Mouse (Mus musculus): ENCODE data around the gene Acot9. TPM values are rescaled to one million over a fixed set of nuclear protein-coding genes. Genes with fewer than 3 reads are reported as not detected.

Gene Acot9
- total RNA-seq (2021): 10 to 100 TPM; 15.9 to 18.9 TPM

GRCm38 (mm10) chrX:155262235-155262914 lies at the start of gene Acot9:
TSS of gene Acot9 (plus strand) at chrX:155262443.
- DNase-seq: peak; percentile 76 to 89

DNA sequence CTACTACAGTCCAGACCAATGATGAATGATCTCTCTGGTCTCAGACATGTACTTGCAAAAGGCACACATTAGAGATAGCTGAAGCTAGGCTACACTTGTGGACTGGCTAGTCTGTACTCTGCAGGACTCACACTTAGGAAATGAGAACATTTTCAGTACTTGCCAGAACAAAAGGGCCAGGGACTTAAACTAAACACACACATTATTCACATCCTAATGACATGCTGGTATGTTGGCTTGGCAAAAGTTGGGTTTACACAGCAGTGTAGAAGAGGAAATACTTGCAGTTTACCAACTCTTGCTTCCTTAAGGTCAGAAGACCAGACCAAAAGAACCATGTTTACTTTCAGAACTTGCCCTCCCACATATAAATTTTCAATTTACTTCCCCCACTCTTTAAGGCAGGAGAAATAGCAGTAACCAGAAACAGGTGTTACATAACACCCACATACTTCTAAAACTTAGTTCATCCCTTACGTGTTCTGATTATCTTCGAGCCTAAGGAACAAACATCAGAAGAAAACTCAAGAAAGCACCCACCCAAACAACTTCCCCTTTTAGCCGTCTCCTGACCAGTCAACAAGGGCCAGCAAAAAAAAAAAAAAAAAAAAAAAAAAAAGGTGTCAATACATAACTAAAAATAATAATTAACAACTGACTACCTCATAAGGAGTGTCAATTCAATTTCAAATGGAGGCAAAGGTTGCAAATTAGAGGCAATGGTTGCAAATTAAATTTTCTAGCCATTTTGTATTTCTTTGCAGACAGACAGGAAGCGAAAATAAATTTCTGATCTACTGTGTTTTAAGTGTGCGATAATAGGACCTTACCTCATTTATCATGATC lies 47.7 kb upstream of the Acot9 start:
- DNase-seq: no peak

- no peak for DNase-seq
Observed at GRCm38 (mm10) chrX:155215501-155216248, 46.6 kb upstream of the Acot9 start.

DNA sequence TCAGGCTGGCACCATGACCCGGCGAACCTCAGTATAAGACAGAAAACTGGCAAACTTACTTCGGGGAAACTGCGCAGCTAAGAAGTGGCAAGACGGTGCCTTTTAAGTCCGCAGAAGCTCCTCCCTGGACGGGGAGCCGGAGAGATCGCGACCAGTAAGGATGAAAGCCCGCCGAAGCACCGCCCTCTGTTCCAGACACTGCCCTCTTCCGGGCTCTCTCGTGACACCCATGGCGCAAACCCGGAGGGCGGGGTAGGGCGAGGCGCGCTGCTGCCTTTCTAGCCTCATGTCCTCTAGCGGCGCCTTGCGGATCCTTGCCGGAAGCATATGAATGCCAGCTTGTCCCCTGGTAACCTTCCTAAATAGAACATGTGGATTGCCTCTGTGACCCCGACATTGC lies 46.0 kb upstream of the Acot9 start, which contains the start of gene Sat1:
TSS of gene Sat1 (minus strand) at position 179 of the 400 bp plus-strand sequence.
- peak; percentile 79 to 87 for DNase-seq

GRCm38 (mm10) chrX:155218277-155218676 lies 44.0 kb upstream of the Acot9 start:
- DNase-seq: no peak

DNA sequence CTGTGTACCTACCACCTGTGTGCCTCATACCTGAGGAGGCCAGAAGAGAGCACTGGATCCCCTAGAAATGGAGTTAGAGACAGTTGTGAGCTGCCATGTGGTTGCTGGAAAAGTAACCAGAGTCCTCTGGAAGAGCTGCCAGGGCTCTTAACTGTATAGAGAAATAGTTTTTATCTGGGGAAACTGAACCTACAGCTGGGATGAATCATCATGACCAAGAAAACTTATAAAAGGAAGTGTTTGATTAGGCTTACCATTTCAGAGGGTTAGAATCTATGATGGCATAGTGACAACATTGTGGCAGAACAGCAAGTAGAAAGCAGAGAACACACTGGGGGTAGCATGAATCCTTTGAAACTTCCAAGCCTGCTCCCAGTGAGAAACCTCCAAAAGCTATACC lies 5.4 kb upstream of the Acot9 start:
- DNase-seq: no peak

DNA sequence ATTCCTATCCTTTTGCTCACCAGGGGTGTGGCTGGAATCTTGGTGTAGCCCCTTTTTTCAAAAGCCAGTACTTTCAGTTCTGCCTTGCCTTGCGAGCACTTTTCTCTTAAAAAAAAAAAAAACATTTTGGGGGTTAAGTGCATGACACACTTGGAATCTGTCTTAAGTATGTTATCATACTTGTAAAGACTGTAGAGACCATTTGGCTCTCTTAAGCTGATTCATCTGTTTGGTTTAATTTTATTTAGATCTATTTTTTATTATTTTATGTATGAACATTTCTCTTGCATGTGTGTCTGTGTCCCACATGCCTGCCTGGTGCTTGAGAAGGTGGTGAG lies 641 bp downstream of the Acot9 start:
- no peak for DNase-seq

- DNase-seq: no peak
Observed at GRCm38 (mm10) chrX:155278483-155278882, 16.2 kb downstream of the Acot9 start.

GRCm38 (mm10) chrX:155280427-155281044 lies 18.3 kb downstream of the Acot9 start:
- DNase-seq: no peak

DNA sequence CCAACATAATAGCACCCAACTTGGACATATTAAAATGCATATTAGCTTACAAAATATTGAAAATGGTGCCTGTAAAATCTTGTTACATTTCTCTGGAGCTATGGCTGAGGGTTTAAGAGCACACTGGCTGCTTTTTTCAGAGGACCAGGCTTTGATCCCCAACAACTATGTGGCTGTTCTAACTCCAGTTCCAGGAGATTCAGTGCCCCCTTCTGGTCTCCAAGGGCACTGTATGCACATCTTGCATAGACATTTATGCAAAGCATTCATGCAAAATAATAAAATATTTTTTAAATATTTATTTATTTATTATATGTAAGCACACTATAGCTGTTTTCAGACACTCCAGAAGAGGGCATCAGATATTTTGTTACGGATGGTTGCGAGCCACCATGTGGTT lies 44.1 kb downstream of the Acot9 start:
- DNase-seq: no peak

DNA sequence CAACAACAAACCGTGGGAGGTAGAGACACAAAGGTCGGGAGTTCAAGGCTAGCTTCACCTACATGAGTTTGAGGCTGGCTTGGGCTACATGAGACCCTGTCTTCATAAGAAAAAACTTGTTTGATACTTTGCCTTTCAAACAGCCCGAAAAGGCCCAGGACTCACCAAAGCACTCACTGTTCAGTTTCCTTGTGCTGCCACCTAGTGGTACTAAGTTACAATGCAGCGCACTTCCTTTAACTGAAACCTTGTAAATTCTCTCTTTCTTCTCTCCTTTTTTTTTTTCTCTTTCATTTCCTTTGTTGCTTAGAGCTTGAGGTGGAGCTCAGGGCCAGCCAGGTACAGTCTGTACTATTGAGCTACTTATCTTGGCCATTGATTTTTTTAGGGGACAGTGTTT lies 55.8 kb downstream of the Acot9 start:
- DNase-seq: no peak

GRCm38 (mm10) chrX:155337567-155337904 lies 75.3 kb downstream of the Acot9 start:
- no peak for DNase-seq

- peak; percentile 64 to 72 for DNase-seq
Observed at GRCm38 (mm10) chrX:155337905-155338721, 75.9 kb downstream of the Acot9 start.

DNA sequence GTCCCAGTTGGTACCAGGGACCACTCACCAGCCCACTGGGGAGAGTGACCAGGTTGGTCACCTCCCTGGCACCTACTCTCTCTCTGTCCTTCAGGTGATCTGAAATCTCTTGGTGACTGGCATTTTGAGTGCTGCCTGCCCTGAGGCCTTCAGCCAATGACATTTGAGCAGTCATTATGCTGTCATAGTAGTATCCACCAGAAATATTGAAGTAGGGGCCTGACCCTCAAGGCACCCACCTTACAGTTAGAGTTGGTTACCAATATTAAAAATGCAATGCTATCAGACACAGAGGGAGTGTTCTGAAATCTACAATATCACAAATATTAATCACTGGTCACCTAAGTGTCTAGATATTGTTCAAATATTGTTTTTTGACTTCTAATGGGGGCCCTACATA lies 78.4 kb downstream of the Acot9 start, which contains the start of gene Prdx4:
TSS of gene Prdx4 (minus strand) at position 101 of the 400 bp plus-strand sequence.
- DNase-seq: no peak

GRCm38 (mm10) chrX:155346249-155346648 lies 84.0 kb downstream of the Acot9 start:
- no peak for DNase-seq

Other genes starting within 250 kb of the Acot9 start
- not detected for gene Magea5, start 199.3 kb upstream of the Acot9 start, total RNA-seq (2021)
- gene Magea1, start 172.7 kb upstream of the Acot9 start, total RNA-seq (2021): not detected
- not detected for gene Magea2, start 168.8 kb upstream of the Acot9 start, total RNA-seq (2021)
- not detected for gene Cldn34b2, start 134.0 kb upstream of the Acot9 start, total RNA-seq (2021)
- gene Sat1, start 46.0 kb upstream of the Acot9 start, total RNA-seq (2021): 10 to 100 TPM; 66.2 to 67.2 TPM
- gene Prdx4, start 78.3 kb downstream of the Acot9 start, total RNA-seq (2021): 10 to 100 TPM; 15.0 to 18.5 TPM